Mouse (Mus musculus): Measurements from ENCODE around the gene Gmps. TPM values are rescaled to one million over a fixed set of nuclear protein-coding genes. Genes with fewer than 3 reads are reported as not detected.
A peak's percentile ranks its signal among the peaks of the same experiment; 100 is the strongest.

Gmps gene
- polyA plus RNA-seq (2015; fragmentation: Nextera tagmentation; extraction: Ambion mirVana) = 53.0 and 53.3 TPM in 2 replicates

GRCm38 (mm10) chr3:63975955-63976908 is at the start of gene Gmps:
Gene Gmps (plus strand): TSS chr3:63976106.
- WGBS = under 1% methylated on average over 67 of the region's 67 CpGs

GRCm38 (mm10) chr3:63928878-63929859 is 46.7 kb upstream of the Gmps start, which contains the start of gene E130311K13Rik:
Gene E130311K13Rik (minus strand): TSS chr3:63929472.
- Histone ChIP-seq H3K4me3 (ENCODE audit: low read depth, low read length) (peak within 1 kb of the TSS; percentile 73), H3K36me3 (ENCODE audit: control insufficient read depth, insufficient read depth, low read length) (no peaks in the 10 kb centered on the region), H3K9me3 (replicated peaks; ENCODE audit: control insufficient read depth, low read length, poor library complexity, severe bottlenecking) (no peaks in the 10 kb centered on the region), H3K9ac (ENCODE audit: low read depth, low read length) (peak within 1 kb of the TSS; percentile 92), H3K27ac (ENCODE audit: low read length) (peak within 1 kb of the TSS; percentile 76), H3K4me1 (ENCODE audit: control insufficient read depth, insufficient read depth, low read length) (no peaks in the 10 kb centered on the region), H3K27me3 (ENCODE audit: control insufficient read depth, insufficient read depth, low read depth, low read length) (no peaks in the 10 kb centered on the region), H3K4me2 (ENCODE audit: low read length) (peak within 1 kb of the TSS; percentile 82)
- 5% methylated on average over 47 of the region's 48 CpGs for WGBS
- peak; percentile 98 for ATAC-seq

More at GRCm38 (mm10) chr3:63975955-63976908, at the start of gene Gmps:
- H3K4me2 ChIP-seq (ENCODE audit: low read length) = peak within 1 kb of the TSS; percentile 64
- peak within 1 kb of the TSS; percentile 98 for H3K9ac ChIP-seq (ENCODE audit: low read depth, low read length)
- no peaks in the 10 kb centered on the region for H3K36me3 ChIP-seq (ENCODE audit: control insufficient read depth, insufficient read depth, low read length)
- peak within 1 kb of the TSS; percentile 86 for H3K27ac ChIP-seq (ENCODE audit: low read length)
- peak; percentile 100 for ATAC-seq
- peak within 1 kb of the TSS; percentile 77 for H3K4me3 ChIP-seq (ENCODE audit: low read depth, low read length)
- H3K4me1 ChIP-seq (ENCODE audit: control insufficient read depth, insufficient read depth, low read length) = peaks cover 20% of the 10 kb centered on the region
- no peaks in the 10 kb centered on the region for H3K9me3 ChIP-seq (replicated peaks; ENCODE audit: control insufficient read depth, low read length, poor library complexity, severe bottlenecking)
- no peaks in the 10 kb centered on the region for H3K27me3 ChIP-seq (ENCODE audit: control insufficient read depth, insufficient read depth, low read depth, low read length)

- WGBS = 91% methylated on average over 2 of the region's 2 CpGs
- H3K36me3 ChIP-seq (ENCODE audit: control insufficient read depth, insufficient read depth, low read length) = 0 out of 2 replicates have a peak, but pooled peaks cover 7% of the 10 kb centered on the region
- no peak overlapping the region for H3K4me2 ChIP-seq (ENCODE audit: low read length)
- H3K27ac ChIP-seq (ENCODE audit: low read length) = no peak overlapping the region
- no peak for ATAC-seq
- H3K4me1 ChIP-seq (ENCODE audit: control insufficient read depth, insufficient read depth, low read length) = no peaks in the 10 kb centered on the region
- no peak overlapping the region for H3K4me3 ChIP-seq (ENCODE audit: low read depth, low read length)
- H3K9ac ChIP-seq (ENCODE audit: low read depth, low read length) = no peak overlapping the region
- no peaks in the 10 kb centered on the region for H3K27me3 ChIP-seq (ENCODE audit: control insufficient read depth, insufficient read depth, low read depth, low read length)
- H3K9me3 ChIP-seq (replicated peaks; ENCODE audit: control insufficient read depth, low read length, poor library complexity, severe bottlenecking) = no peaks in the 10 kb centered on the region
These were observed 37.0 kb upstream of the Gmps start for GRCm38 (mm10) chr3:63938928-63939327.

- Histone ChIP-seq H3K4me3 (ENCODE audit: low read depth, low read length) (no peak overlapping the region), H3K27ac (ENCODE audit: low read length) (no peak overlapping the region), H3K9ac (ENCODE audit: low read depth, low read length) (no peak overlapping the region), H3K4me2 (ENCODE audit: low read length) (no peak overlapping the region), H3K4me1 (ENCODE audit: control insufficient read depth, insufficient read depth, low read length) (no peaks in the 10 kb centered on the region), H3K27me3 (ENCODE audit: control insufficient read depth, insufficient read depth, low read depth, low read length) (no peaks in the 10 kb centered on the region), H3K9me3 (replicated peaks; ENCODE audit: control insufficient read depth, low read length, poor library complexity, severe bottlenecking) (no peaks in the 10 kb centered on the region), H3K36me3 (ENCODE audit: control insufficient read depth, insufficient read depth, low read length) (0 out of 2 replicates have a peak, but pooled peaks cover 7% of the 10 kb centered on the region)
- ATAC-seq = no peak
- 97% methylated on average over 2 of the region's 2 CpGs for WGBS
These were observed 34.6 kb upstream of the Gmps start for GRCm38 (mm10) chr3:63941204-63941850.

- no peak overlapping the region for H3K4me2 ChIP-seq (ENCODE audit: low read length)
- no peak for ATAC-seq
- no peak overlapping the region for H3K27ac ChIP-seq (ENCODE audit: low read length)
- H3K9me3 ChIP-seq (replicated peaks; ENCODE audit: control insufficient read depth, low read length, poor library complexity, severe bottlenecking) = no peaks in the 10 kb centered on the region
- H3K4me1 ChIP-seq (ENCODE audit: control insufficient read depth, insufficient read depth, low read length) = no peaks in the 10 kb centered on the region
- H3K27me3 ChIP-seq (ENCODE audit: control insufficient read depth, insufficient read depth, low read depth, low read length) = no peaks in the 10 kb centered on the region
- 0 out of 2 replicates have a peak, but pooled peaks cover 2% of the 10 kb centered on the region for H3K36me3 ChIP-seq (ENCODE audit: control insufficient read depth, insufficient read depth, low read length)
- no peak overlapping the region for H3K4me3 ChIP-seq (ENCODE audit: low read depth, low read length)
- 95% methylated on average over 3 of the region's 3 CpGs for WGBS
- no peak overlapping the region for H3K9ac ChIP-seq (ENCODE audit: low read depth, low read length)
These were observed 26.1 kb upstream of the Gmps start for GRCm38 (mm10) chr3:63949837-63950236.

GRCm38 (mm10) chr3:63963421-63964099 is 12.3 kb upstream of the Gmps start:
- H3K4me3 ChIP-seq (ENCODE audit: low read depth, low read length) = peak overlapping the region; percentile 79
- H3K27me3 ChIP-seq (ENCODE audit: control insufficient read depth, insufficient read depth, low read depth, low read length) = peaks cover 4% of the 10 kb centered on the region; the same call in 1 of the 2 replicates
- ATAC-seq = no peak
- WGBS = 8% methylated on average over 25 of the region's 25 CpGs
- no peaks in the 10 kb centered on the region for H3K36me3 ChIP-seq (ENCODE audit: control insufficient read depth, insufficient read depth, low read length)
- peaks cover 32% of the 10 kb centered on the region for H3K4me1 ChIP-seq (ENCODE audit: control insufficient read depth, insufficient read depth, low read length)
- peak overlapping the region; percentile 90 for H3K4me2 ChIP-seq (ENCODE audit: low read length)
- no peaks in the 10 kb centered on the region for H3K9me3 ChIP-seq (replicated peaks; ENCODE audit: control insufficient read depth, low read length, poor library complexity, severe bottlenecking)
- H3K9ac ChIP-seq (ENCODE audit: low read depth, low read length) = peak overlapping the region; percentile 80
- H3K27ac ChIP-seq (ENCODE audit: low read length) = peak overlapping the region; percentile 84

GRCm38 (mm10) chr3:63964100-63964921 is 11.6 kb upstream of the Gmps start, which contains the start of gene Slc33a1:
Gene Slc33a1 (minus strand): TSS chr3:63964768.
- Histone ChIP-seq H3K27me3 (ENCODE audit: control insufficient read depth, insufficient read depth, low read depth, low read length) (peaks cover 4% of the 10 kb centered on the region; the same call in 1 of the 2 replicates), H3K9me3 (replicated peaks; ENCODE audit: control insufficient read depth, low read length, poor library complexity, severe bottlenecking) (no peaks in the 10 kb centered on the region), H3K4me1 (ENCODE audit: control insufficient read depth, insufficient read depth, low read length) (peaks cover 29% of the 10 kb centered on the region), H3K27ac (ENCODE audit: low read length) (peak within 1 kb of the TSS; percentile 84), H3K36me3 (ENCODE audit: control insufficient read depth, insufficient read depth, low read length) (no peaks in the 10 kb centered on the region), H3K4me2 (ENCODE audit: low read length) (peak within 1 kb of the TSS; percentile 90), H3K9ac (ENCODE audit: low read depth, low read length) (peak within 1 kb of the TSS; percentile 80), H3K4me3 (ENCODE audit: low read depth, low read length) (peak within 1 kb of the TSS; percentile 79)
- peak; percentile 98 for ATAC-seq
- WGBS = under 1% methylated on average over 69 of the region's 69 CpGs
